Mouse (Mus musculus) frontal cortex, postnatal 14 days (tissue): ENCODE data around the gene Sv2a.
A peak's percentile ranks its signal among the peaks of the same experiment; 100 is the strongest.

Source experiments
- DNase-seq, 2 experiments: peaks; one replicate each; pipeline ENCODE4 v3.0.0; 2022; ENCODE audit warnings: low spot score in 2 of 2

The Sv2a gene

DNA sequence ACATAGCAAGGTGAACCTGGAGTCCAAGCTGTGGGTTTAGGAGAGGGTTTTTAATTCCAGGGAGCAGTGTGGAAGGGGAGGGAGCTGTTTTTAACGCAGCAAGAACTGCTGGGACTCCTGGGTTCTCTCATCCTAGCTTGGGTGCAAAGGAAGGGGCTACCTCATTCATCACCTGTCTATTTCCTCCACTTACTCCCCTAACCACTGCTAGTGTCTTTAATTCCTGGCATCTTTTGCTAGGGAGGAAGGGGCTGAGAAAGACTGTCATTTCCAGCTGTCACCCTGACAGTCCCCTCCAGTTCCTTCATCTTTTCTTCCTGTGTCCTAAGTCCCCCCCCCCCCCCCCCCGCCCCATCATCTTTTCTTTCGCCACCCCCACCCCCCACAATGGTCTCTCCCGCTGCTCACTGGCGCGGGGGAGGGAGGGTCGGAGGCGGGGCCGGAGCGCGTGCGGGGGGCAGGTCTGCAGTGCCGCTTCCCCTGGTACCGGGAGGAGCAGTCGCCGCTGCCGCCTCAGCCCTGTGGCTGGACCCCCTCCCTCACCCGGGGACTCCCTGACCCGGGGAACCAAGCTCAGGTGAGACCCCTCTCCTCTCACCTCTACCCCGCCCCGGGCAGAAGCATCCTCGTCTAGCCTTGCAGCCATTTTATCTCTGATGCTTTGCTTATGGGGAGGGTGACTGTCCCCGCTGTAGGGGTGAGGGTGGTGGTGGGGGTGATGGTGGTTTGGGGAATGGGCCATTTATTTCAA is at the start of gene Sv2a:
Gene Sv2a (plus strand): TSS at position 425 of the 751 bp plus-strand sequence.
- DNase-seq = peak; percentile 53 to 65

DNA sequence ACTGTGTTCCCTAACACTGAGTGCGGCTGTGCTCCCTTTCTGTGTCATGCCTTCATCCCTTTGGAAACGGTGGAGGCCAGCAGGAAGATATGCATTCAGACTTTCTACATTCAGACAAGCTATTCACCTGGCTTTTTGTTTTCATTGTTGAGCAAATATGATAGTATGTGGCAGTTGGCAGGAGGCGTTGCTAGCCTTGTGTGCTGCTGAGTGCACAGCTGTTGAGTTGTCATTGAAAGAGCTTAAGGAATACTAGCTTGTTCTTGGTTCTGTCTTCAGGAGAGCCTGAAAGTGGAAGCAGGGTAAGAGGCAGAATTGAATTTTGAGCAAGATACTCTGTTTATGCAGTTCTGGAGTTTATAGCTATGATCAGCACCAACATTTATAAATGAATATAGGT is 48.5 kb upstream of the Sv2a start:
- no peak for DNase-seq

DNA sequence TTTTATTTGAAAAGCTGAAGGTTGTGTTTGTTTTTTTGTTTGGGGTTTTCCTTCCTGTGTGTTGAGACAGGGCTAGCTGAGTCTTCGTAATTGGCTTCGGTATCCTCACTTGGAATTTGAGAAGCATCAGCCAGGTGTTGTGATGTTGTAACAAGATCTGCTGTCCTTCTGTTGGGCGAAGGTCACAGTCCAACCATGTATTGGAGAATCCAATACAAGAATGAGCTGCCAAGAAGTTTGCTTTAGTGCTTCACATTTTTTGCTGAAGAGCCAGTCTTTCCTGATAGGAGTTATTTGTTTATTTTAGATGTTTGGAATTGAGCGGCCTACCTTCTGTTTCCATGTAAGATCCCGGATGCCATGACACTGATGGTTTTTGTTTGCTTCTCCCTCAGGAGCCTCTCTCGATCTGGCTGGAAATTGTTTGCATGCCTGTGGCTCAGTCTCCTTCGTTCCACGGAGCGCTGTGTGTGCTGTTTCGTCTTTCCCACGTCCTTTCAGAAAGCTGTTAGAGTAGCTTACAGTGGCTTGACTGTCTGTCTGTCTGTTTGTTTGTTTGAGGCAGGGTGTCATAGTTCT is 47.5 kb upstream of the Sv2a start:
- DNase-seq = no peak

DNA sequence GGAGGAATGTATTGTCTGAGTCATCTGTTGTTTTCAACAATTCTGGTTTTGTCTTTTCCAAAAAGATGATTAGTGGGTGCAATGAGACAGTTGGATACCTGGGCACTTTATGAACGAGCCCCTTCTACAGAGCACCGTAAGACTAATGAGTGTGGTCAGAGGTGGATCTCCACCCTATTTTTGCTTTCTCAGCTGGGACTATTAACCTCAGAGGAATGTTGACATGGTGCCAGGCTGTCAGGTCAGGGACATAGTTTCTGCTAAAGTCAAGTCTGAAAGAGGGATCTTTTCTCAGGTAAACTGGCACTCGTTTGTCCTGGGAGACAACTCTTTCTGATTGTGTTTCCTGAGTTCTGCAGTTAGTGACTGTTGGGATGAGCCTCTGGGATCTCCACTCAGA is 45.9 kb upstream of the Sv2a start:
- DNase-seq = no peak

DNA sequence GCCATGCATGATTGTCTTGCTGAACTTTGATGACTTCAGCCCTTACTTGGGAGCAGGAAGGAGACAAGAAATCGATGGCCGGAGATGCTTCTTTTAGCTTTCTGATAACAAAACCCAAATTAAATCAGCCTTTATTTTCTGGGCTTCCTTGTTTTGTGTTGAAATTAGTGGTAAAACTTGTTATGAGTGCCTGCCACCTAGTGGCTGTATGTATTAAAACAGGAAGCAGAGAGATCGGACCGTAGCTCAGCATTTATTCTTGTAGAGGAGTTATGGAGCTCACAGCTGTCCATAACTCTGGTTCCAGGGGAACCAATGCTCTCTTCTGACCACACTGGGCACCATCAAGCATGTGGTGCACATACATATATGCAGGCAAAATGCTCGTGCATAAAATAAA is 33.0 kb upstream of the Sv2a start:
- DNase-seq = no peak

DNA sequence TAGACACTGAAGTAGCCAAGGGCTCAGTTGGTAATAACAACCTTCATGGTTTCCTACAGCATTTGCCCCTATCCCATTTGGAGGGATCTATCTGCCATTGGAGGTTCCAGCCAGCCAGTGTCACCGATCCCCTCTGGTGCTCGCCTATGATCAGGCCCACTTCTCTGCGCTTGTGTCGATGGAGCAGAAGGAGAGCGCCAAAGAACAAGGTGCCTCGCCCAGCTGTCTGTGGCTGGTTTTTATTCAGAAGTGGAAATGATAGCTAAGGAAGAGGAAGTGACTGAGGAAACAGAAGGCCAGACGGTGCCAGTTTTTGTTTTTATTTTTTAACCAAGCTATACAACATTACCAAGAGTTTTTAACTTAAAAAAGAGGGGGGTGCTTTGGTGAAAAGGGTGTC is 29.1 kb upstream of the Sv2a start:
- no peak for DNase-seq

DNA sequence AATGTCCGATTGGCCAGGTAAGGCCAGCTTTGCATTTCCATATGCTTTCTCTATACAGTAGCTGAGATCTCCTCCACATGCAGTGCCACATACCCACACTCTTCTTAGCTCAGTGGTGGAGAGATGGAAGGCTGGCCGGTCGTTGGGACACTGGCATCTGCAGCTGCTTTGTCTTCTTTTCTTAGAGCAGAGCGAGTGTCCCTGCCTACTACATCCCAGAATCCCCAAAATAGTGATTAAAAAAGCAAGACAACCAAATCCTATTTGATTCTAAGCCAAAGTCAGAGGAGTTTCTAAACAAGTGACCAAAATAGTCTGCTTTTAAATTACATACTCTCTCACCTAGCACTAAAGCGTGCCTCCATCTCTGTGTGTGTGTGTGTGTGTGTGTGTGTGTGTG is 28.3 kb upstream of the Sv2a start:
- no peak for DNase-seq

DNA sequence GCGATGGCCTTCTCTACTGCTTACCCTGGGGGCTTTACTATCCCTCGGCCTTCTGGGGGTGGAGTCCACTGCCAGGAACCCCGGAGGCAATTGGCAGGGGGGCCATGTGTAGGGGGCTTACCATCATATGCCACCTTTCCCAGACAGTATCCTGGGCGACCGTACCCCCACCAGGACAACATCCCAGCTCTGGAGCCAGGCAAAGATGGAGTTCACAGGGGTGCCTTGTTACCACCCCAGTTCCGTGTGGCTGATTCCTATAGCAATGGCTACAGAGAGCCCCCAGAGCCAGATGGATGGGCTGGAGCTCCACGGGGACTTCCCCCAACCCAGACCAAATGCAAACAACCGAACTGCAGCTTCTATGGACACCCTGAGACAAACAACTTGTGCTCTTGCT is 25.4 kb upstream of the Sv2a start:
- no peak for DNase-seq

DNA sequence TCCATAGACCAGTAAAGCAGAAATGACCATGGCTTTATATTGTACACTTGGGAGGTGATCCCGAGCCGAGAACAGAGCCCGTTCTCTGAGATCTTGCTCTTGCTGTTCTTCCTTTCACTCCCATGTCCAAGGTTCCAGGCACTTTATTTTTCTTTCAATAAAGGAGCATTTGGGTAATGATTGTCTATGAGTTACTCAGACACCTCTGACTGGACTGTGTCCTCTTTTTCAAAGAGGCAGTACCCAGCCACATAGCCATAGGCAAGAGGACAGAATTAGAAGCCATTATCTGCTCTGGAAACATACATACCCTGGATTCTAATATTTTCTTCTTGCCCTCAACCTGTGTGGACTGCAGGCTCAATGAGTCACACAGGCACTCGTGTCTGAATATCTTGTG is 21.1 kb upstream of the Sv2a start:
- no peak for DNase-seq

DNA sequence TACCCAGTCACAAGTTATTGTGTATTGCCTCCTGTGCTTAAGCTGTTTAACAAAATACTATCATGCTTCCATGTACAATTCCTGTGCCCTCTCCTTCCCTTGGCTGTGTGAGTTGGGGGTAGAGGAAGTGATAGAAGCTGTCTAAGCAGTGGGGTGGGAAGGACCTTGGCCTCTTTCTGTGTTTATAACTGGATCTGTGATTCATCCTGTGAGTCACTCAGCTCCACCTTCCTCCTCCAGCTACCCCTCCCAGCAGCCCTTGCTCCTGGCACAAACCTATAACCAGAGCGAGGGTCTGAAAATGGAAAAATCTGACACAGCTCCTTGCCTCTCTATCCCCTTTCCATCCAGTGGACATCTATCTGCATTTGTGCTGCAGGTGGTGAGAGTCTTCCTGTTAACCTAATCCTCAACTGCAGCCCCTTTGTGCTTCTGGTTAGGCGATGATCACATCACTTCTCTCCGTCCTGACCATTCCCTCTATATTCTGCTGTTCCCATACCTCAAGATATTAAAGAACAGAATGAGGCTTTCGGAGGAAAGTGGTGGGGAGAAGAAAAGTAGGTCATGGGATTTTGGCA is 20.6 kb upstream of the Sv2a start:
- DNase-seq = no peak

DNA sequence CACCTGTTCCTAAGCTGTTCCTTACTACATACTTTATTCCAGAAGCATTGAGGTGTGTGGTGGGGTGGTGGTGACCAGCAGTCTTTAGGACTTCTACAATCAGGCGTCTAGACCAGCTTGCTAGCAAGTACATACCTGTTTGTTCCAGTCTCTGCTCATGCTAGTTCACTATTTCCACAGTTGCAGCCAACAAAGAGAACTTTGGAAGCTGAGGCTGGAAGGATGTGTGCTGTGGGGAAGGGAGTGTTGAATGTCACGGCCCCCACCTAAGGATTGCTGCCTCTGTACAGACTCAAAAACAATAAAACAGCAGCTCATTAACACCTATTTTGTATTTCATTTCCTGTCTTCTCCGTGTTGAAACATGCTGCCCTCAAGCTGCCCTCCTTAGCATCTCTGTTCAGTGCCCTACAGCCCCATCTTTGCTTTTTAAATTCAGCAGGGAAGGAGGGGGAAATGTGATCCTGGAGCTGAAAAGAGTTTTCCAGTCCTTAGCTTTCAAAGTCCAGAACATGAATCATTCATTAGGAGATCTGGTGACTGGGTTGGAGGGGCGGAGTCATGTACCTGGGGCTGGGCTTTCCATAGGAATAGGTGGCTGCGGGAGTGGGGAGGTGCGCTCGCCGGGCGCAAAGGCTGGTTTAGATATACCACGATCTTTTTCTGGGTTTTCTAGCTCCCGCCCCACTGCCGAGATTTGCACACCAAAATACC is 20.0 kb upstream of the Sv2a start:
- no peak for DNase-seq

DNA sequence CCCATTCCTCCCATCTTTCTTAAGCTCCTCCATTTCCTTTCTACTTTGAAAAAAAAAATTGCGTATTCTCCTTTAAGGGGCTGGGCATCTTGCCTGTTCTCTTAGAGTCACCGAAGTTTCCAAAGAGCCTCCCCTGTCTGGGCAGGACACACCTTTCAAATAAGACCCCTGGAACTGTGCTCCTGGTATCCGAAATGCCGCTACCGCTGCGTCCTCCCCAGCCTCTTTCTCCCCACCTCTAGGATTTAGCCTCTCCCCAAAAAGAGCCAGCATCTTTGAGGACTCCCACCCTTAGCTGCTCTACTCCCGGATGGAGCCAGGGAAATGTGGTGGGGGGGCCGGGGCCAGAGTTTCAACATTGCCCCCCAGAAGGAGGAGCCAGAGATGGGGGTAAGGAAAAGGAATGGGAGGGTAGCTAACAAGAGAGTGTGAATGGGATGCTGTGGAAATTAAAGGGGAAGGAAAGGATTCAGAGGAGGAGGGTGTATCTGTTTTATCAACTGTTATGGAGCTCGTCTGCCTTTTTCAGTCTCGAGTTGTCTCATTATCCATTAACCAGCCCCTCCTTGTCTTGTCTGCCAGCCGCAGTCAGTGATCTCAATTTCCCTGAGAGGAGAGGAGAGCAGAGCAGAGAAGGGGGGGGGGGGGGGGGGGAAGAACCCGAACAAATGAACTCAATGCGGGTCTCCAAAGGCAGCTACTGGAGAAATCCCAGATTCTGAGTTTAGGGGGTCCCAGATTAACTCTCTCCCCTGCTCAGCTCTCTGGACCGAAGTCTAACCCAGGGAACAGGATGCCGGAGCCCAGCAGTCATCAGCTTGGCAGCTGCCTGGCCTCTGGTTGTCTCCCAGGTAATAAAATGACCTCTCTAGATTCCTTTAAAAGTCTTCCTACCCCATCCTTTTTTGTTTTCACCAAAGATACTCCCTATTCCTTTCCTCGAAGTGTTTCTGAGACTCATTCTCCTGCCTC is 18.8 kb upstream of the Sv2a start, which contains the start of gene Mtmr11:
Gene Mtmr11 (plus strand): TSS at position 136 of the 972 bp plus-strand sequence.
- no peak for DNase-seq

DNA sequence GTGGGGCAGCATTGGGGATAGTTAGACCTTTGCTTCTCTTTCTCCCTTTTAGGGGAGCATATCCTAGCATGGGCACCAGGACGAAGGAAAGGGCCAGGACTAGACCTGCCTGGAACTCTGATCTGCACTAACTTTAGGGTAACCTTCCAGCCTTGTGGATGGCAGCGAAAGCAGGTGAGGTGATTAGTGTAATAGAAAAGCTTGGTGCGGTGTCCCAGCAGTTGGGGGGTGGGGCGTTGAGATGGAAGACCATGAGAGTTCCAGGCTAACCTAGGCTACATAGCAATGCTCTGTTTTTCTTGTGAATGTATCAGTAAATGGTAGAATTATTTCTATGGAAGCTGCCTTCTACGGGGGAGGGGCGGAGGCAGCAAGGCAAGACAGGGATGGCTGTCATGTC is 17.9 kb upstream of the Sv2a start:
- no peak for DNase-seq

DNA sequence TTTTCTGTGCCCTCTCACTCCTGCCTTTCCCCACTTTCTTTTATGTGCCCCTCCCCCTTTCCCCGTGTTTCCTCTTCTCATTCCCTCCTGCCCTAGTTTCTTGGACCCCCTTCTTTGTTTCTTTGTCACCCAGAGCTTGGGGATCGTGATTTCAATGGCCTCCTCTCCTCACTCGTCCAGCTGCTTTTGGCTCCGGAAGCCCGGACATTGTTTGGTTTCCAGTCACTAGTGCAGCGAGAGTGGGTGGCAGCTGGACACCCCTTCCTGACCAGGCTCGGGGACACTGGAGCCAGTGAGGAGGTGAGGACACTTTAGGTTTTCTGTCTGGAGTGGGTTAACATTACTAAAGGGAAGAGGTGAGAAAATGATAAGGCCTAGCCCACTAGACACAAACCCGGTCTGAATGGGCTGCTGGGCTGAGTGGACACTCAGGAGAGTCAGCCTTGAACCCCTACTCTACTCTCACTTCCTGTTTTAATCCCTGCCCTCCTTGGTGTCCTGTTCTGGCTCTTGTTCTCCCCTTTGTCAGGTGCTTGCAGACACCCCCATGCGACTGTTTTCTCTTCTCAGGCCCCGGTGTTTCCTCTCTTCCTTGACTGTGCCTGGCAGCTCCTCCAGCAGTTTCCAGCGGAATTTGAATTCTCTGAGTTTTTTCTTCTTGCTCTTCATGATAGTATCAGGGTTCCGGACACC is 12.3 kb upstream of the Sv2a start:
- DNase-seq = no peak

DNA sequence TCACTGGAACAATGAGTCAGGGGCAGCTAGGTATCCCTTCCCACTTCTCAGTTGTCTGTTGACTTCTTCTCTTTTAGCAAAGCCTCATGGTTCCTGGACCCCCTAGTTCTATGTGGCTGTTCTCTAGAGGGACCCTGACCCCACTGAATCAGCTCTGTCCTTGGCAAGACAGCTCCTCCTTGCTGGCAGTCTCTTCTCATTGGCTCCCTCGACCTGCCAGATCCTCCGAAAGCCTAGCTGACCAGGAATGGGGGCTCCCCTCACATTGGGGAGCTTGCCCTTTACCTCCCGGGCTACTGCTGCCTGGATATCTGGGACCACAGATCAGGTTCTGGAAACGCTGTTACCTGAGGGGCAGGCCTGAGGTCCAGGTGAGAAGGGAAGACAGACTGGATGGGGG is 10.7 kb upstream of the Sv2a start:
- DNase-seq = no peak

DNA sequence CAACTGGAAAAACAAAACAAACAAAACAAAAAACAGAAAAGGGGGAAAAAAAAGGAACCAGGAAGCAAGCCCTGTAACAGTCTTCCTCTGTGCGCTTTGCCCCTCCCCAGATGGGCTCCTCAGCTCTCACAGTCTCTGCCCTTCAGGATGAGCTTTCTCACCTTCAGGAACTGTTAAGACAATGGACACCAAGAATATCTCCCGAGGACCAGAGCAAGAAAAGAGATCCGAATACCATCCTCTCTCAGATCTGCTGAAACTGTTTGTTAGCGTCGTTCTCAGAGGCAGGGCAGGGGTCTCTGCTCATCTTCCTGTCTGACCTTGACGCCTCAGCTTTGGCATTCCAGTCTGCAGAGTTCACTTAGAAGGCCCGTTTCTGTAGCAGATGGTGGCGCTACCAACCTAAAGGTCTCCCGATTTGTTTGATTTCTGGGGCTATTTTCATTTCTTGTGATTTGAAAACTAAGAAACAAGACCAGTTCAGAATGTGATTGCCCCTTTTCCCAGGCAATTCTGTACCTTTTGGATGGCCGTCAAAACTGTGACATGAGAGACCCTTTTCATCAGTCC is 9.9 kb upstream of the Sv2a start:
- no peak for DNase-seq

DNA sequence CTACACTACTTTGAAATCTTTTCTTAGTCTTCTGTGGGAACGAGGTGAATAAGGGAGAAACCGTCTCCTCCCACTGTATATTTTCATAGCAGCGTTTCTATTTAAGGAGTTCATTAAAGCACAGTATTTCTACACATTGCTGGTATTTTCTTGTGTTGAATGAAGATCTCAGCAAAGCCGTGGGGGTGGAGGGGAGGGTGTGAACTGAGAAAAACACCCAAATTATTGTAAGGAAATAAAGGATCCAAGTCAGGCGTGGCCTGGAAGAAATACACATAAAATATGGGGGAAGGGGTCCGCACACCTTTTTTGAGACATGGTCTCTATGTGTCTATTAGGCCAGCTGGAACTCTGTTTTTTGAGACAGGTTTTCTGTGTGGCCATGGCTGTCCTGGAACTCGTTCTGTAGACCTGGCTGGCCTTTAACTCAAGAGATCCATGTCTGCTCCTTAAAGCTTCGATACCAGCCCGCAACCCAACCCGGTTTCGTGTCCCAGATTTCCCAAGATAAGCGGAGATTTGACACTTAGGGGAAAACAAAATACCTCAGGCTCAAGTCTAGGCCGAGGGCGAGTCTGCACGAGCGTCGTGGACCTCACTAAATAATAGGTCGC is 9.3 kb upstream of the Sv2a start:
- DNase-seq = no peak

DNA sequence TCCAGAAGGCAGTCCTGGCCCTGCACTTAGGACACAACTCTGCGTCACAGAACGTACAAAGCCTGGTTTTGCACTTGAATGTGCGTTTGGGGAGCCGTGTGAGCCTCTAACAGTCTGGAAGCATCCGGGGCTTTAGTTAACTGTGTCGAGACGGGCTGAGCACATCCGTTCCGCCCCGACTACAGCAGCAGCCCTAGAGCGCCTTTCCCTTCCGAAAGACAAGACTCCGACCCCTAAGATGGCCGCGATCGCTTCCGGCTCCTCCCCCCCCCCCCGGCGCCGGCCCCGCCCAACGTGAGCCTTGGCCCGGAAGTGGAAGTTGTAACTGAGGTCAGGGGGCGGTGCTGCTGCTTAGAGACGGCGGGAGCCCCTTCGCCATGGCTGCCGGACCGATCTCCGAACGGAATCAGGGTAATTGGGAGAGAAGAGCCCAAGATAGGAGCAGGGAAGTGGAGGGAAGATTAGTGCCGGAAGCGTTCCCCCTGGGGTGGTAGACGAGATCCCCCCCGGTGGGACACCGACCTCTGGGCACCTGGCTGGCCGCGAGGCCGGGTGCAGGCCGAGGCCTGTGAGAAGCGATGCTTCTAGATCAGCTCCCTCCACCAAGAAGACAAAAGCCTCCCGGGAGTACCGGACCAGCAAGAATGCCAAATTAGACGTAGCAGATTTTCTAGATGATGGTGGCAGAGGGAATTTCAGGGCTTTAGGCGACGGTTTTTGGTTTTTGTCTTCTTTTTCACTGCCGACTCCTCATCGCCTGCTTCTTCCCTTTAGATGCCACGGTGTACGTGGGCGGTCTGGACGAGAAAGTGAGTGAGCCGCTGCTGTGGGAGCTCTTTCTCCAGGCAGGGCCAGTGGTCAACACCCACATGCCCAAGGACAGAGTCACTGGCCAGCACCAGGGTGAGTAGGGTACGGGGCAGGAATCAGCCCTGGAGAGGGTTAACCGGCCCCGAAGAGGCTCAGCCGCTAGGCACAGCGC is 8.5 kb upstream of the Sv2a start, which contains the start of gene Sf3b4:
Gene Sf3b4 (plus strand): TSS at position 136 of the 982 bp plus-strand sequence.
- peak; percentile 72 to 80 for DNase-seq

DNA sequence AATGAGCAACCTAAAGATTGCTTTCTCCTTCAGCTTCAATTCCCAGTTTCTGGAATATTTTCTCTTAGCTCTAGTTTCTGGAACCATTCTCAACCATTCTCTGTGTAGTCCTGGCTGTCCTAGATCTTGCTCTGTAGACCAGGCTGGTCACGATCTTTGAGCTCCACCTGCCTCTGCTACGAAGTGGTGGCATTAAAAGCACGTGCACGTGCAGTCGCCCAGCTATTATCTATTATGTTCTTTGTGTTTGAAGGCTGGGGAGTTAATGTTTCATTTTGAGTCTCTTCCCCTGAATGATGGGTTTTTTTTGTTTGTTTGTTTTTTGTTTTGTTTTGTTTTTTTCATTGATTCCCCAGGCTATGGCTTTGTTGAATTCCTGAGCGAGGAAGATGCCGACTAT is 7.8 kb upstream of the Sv2a start:
- no peak for DNase-seq
